Mouse (Mus musculus): ENCODE measurements at regions not wholly inside any gene's neighbourhood (a gene's known extent, or its start where the extent isn't known, plus 50 kb on each side); places are given as distances from the start of the nearest gene placed in this dataset.

- TF ChIP-seq CTCF (IDR thresholded peaks at IDR 0.05; ENCODE audit: extremely low read depth, insufficient read depth, low read length) (no peak), POLR2A (IDR thresholded peaks at IDR 0.05; ENCODE audit: extremely low read depth, insufficient read depth, low read length) (no peak)
Observed at GRCm38 (mm10) chr13:44496596-44496995, 232.7 kb upstream of the Jarid2 start.
